Mouse (Mus musculus) megakaryocyte, embryonic 14.5 days (primary cell): Measurements from ENCODE around the gene Pgpep1.

Source experiments
- FLI1 ChIP-seq: IDR thresholded peaks from 2 replicates; pipeline ENCODE4 v1.6.1; 2012; ENCODE audit warnings: low read length, inconsistent platforms, mixed read lengths
- GATA1 ChIP-seq: IDR thresholded peaks from 3 replicates; pipeline ENCODE4 v1.6.1; 2012; ENCODE audit warnings: mixed read lengths, low read length, inconsistent platforms, borderline replicate concordance

DNA sequence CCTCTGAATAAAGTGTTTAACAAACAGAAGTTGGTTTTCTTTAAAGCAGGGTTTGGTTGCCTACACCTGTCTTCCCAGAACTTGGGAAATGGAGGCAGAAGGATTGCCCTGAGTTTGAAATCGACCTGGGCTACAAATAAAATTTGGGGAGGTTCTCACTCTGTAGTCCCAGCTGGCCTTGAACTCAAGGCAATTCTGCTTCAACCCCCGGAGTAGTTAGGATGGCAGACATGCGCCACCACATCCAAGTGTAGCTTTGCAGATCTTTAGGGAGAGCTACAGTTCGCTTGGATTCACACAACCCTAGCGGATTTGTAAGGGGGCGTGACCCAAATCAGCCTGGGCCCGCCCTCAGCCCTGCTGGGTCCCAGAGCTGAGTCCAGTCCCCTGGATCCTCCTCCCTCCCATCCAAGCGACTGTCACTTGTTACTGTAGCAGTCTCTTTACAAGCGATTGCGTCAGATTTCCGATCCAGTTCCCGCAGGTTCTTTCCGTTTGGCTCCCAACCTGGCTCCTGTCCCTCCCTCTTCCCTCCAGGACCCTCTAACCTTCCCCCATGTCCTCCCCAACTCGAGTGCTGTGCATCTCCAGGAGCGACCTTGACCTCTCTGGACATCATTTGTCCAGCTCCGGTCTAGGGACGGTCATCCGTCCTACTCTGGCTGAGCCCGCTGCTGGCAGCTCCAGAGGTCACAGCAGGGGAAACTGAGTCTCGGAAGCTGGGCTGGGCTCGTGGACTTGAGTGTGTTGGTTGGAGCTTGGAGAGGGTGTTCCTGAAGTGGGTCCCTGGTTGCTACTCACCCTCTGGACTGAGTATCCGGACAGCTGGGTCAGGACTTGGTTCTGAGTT is 29.4 kb downstream of the Pgpep1 start:
- TF ChIP-seq GATA1 (no peak), FLI1 (no peak)
